Mouse (Mus musculus) retina, adult 2 months (tissue): ENCODE results near the gene Maml3.

Experiments
- DNase-seq: peaks from one replicate; pipeline ENCODE4 v3.0.0-alpha.2; 2012; ENCODE audit warnings: low read depth, low spot score

The Maml3 gene

DNA sequence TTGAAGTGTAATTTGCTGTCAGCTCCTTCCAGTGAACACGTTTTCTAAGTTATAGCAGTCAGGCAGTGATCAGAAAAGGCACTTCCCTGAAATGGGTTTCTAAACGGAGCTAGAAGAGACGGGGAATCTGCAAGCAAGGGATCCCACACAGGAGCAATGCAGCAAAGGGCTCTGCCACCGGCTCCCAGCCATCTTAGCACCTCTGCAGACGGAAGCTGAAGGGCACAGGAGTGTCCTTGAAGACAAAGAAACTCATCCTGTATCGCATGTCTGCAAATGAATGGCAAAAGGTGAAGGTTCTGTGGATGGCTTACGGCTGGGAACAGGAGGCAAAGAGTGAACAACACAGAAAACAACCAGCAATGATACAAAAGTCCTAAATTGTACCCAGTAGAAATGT is 319.1 kb downstream of the Maml3 start:
- DNase-seq, result no peak

DNA sequence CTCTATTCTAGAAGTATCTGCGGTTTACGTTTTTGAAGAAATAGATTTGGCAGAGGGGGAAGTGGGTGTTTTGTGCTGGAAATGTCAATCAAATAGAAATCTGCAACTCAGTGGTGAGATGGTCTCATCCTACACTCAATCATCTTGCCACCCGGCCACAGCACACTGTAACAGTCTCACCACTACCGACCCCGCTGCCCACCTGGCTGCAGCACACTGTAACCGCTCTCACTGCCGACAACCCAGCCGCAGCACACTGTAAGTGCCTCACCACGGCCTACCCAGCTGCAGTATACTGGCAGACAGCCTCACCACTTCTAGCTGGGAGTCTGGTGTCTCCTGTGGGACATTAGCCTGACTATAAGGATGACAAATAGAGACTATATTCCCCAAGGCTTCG is 322.7 kb downstream of the Maml3 start:
- no peak for DNase-seq

DNA sequence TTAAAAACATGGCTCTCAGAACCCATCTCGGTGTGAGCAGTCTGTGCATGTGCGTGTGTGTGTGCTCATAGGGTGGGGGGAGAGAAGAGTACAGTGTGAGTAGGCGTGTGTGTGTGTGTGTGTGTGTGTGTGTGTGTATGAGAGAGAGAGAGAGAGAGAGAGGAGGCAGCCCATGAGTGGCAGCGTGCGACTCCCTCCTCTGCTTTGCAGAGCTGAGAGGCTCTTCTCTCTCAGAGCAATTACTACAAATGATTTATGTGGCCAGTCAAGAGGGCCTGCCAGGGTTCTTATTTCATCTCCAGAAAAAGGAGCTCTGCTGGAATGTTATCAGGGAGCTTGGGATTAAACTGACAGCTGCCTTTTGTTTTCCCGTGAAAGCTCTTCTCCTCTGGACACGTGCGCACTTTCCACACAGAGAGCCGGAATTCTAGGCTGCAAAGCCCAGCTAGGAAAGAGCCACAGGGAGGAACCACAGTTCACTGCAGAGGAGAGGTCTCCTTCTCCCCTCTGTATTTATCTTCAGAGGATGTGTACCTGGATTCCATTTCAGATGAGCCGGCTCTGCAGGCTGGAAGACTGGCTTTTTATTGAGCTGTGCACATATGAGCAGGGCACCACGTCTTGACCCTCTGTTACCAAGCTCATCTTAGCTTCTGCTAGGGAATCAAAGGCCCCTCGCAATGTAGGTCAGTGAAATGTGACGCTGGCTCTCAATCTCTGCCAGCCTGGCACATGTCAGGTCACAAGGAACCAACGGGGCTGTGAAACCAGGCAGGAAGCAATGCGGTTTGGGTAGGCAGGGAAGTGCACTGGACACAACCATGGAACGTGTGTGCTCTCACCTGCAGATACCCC is 325.9 kb downstream of the Maml3 start:
- no peak for DNase-seq

DNA sequence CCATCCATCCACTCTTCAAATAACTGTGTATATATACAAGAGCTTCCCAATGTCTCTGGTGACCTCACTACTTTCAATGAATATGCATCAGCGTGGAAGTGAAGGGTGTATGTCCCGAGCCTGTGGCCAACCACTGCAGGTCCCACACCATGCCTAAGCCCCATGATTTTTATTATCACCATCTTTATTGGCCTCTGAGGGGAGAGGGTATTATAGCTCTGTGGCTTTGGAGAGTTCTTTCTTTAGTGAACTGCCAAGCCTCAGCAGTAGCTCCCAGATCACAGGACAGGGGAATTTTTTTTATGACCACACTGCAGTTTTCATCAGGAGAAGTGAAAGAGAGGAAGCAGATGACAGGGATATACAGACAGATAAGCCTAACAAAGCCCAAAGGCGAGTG is 326.7 kb downstream of the Maml3 start:
- no peak for DNase-seq

DNA sequence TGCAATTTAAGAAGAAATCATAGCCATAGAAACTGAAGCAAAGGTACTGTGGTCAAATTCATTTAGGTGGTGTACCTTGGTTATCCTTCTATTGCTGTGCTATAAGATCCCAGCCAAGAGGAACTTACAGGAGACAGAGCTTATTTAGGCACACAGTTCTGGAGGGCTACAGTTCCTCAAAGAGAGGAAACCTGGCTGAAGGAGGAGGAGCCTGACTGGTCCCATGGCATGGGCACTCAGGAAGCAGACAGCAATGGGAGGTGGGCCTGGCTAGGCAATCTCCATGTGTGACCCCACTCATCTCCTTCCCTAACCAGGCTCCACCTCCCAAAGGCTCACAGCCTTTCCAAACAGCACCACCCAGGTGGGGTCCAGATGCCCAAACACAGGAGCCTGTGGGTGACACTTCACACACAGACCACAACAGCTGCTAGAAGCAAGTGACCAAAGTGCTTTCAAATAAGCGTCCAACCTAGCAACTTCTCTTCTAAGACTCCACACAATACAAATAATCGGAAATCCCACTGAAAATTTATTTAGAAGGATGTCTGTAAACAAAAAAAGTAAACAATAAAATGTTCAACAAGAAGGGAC is 328.8 kb downstream of the Maml3 start:
- no peak for DNase-seq

DNA sequence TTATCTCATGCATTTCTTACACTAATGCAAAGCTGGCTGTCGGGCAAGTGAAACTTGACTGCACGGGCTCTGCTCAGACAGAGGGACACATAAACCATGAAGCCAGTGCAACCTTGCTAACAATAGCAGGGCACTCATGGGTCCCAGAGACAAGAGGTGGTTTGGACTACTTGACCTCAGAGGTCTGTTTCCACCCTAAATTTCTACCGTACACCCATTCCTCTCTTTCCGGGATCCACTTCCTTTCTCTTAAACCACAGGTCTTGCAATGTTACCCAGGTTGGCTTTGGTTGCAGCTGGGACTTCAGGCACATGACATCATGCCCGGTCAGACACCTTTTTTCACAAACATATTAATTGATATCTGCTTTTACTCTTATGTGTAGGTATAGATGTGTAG is 331.3 kb downstream of the Maml3 start:
- DNase-seq, result no peak

DNA sequence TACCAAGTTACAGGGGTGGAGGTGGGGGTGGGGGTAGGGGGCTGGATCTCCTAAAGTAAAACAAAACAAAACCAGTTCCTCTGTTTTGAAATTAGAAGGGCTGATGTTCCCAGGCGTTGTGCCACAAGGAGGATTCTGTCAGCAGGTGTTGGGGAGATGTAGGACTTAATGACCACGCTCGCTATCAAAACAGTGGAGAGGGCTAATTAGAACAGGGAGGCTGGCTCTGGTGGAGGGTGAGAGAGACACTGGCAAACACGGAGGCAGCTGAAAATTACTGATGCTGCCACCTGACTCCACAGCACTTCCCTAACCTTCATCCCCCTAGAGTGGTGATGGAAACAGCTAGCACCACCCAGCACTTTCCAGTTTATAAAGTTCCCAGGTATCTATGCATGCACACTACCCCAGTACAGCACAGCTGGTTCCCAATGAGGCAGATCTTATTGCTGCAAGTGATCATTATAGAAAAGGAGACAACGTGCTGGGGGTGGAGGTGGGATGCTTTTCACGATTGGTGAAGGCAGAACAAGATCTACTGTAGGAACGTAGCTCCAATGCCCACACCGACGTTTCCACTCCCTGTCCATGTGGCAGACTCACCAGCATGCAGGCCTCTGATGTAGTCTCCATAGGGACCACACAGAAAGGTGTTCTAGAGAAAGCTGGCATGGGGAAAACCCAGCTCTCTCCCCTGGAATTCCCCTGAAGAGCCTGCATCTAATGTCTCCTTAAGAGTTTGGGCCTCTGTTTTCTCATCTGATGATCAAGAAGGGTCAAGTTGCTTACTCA is 332.8 kb downstream of the Maml3 start:
- no peak for DNase-seq

DNA sequence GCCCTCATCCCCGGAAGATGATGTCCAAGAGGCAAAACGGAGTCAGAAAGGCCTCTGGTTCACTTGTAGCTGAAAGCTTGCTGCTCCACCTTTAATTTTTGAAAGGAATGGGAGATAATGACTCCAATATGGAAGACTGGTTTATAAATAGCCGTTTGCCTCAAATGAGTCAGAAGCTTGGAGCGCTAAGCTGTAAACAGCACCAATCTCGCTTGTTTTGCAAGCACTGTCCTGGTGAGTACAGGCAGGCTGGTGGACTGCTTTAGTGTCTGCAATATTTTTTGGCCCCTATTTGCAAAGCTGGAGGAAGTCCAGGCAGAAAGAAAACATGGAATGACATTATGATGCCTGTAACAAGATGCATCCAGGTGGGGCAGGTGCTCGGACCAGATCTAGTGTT is 335.7 kb downstream of the Maml3 start:
- DNase-seq, result no peak

DNA sequence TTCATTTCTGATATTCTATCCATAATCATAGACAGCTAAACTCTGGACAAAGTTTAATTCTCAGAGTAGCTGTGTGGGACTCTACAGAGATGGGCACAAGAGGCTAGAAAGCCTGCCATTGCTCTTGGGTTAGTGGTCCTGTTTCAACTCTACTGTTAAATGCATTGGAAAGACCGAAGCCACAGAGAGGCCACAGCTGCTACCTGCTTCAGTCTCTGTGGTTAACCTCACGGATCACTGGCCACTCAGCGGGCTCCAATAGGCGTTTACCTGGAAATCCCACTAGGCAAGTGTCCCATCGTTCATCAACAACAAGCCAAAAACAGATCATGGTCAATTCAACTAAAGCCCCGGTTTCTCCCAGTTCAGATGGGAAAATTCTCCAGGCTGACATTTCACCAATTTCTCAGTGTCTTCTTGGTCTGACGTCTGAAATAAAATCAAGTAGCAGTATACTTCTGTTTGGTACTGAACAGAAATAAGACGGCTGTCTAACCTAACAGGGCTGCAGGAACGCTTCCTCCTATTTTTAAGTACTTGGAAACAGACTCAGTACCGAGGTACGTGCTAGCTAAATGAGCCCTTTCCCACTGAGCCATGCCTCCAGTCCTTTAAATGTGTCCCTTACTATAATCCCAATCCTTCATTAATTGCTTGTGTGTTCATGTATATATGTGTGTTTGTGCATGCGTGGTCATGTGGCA is 339.5 kb downstream of the Maml3 start:
- DNase-seq, result no peak

DNA sequence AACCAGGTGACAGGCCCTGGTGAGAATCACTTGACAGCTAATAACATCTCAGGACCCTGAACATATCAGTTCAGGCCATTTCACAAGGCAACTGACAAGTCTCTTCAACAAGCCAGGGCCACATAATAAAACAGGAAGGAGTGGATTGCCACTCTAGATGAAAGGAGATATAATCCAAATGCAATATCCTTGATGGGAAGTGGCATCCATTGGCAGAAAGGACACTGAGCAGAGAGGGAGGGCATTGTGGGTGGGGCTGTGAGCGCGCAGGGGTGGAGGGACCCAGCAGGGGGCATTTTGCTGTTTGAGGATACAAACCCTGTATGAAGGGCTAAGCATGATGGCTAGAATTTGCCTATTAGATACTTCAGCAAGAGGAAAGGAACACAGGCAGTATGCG is 340.7 kb downstream of the Maml3 start:
- no peak for DNase-seq

DNA sequence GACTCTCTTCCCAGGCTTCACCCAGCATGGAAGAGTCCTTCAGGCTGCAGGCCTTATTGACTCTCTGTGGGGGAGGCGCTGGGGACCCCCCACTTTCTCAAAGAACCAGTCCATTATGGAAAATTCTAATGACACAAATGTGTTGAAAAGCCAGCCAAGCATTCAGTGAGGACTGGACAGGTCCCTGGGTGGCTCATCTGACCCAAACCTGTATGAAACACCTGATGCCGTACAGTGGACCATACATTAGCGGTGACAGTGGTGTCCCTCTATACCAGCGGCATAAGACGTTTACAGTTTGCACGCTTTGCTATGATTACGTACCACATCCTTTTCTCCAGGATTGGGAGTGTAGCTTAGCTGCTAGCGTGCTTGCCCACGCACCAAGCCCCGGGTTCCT is 342.0 kb downstream of the Maml3 start:
- no peak for DNase-seq

DNA sequence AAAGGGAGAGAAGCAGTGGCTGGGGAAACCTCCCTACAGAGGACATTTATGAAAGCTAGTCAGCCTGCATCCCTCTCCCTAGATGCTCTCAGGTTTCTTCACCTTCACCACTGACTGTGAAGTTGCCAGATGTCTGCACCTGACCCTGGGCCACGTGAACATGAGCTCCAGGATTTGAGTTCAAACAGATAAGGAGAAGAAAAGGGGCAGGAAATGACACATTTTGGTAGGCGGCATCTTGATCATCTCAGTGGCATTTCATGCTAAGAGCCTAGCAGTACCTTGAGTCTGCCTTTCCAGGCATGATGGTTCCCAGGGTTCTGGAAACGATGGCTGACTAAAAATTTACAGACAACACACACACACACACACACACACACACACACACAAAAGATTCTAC is 345.3 kb downstream of the Maml3 start:
- DNase-seq, result no peak

DNA sequence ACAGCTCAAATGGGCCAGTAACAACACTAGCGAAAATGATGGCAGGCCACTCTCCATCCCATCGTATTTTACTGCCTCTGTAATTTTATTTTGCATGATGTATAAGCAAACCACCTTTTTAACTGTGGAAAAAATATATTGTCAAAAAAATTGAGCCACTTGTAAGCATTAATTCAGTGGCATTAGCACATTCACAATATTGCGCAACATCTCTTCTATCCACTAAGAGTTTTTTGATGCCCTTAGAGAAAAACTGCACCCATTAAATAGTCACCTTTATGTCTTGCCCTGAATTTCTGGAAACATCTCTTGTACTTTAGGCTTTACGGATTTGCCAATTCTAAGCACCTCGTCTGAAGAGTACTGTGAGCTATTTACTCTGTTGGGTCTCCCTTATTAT is 347.8 kb downstream of the Maml3 start:
- DNase-seq, result no peak

DNA sequence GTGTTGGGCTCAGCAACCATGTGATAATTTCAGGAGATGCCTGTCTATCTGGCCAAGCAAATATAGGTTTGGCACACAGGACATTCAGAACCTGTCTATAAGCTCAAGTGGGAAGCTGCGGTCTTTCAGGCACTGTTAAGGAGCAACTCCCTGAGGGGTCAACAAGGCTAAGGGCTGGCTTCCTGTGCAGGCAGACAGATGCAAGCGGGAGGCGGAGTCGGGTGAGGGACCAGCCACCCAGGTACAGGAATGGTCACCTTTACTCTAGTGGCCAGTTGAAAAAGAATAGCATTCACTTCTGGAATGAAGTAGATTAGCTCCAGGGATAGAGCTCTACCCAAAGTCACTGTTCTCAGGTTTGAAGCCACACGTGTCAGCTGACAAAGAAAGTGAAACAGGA is 348.6 kb downstream of the Maml3 start:
- DNase-seq, result no peak

DNA sequence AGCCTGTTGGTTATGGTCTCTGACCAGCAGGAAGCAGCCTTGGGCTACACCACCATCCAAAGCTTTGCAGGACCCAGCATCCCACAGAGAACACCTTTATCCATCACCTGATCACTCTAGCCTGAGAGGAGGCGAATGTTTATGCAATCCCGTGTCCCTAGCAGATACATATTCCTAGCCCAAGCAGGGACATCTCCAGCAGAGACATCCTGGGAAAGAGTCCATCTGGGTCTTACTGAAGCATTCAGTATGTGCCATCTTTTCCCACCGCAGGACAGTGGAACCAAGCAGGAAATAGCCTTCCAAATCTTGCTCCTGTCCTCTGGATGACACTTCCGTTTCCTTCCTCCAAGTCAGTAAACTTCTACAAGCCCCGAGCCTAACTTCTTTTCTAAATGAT is 351.6 kb downstream of the Maml3 start:
- DNase-seq, result no peak

DNA sequence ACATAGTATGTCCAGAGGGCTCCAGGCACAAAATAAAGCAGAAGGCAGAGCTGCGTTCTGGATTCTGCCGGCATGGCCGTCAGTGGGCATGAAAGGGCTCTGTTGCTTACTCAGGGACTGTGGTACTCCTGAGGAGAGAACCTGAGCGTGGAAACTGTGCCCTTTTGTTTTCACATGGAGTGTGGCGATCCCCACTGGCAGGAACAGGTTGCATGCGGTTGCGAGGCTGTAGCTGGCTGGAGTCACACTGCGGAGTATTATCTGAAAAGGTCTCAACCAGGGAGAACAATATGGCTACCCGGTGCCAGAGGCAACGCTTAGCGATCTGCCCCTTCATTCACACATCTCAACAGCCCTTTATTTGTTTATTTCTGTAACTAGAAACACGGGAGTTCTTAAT is 353.4 kb downstream of the Maml3 start:
- no peak for DNase-seq

DNA sequence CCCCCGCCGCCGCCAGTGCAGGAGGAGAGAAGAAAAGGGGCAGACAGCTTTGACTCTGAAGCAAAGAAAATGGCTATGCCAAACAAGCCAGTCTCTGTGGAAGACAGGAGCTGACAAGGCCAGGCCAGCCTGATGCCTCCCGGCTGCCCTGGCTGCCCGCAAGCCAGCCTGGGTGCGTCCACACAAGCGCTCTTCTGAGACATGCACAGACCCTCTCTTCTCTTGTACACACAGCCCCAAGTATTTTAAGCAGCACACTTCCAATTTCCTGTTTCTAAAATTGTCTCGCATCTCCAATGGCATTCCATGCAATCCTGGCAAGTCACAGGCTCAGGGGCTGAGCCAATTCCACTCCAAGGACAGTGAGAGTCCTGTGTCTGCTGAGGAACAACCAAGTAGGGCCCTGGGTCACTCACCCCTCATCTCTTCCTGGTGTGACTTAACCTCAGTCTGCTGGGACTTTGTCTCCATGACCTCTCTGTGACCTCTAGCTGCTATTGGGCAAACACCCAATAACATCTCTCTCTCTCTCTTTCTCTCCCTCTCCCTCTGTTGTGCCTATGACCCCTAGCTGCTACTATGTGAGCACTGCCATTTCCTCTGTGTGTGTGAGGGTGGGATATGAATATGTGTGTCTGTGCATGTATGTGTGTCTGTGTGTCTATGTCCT is 354.9 kb downstream of the Maml3 start:
- no peak for DNase-seq

DNA sequence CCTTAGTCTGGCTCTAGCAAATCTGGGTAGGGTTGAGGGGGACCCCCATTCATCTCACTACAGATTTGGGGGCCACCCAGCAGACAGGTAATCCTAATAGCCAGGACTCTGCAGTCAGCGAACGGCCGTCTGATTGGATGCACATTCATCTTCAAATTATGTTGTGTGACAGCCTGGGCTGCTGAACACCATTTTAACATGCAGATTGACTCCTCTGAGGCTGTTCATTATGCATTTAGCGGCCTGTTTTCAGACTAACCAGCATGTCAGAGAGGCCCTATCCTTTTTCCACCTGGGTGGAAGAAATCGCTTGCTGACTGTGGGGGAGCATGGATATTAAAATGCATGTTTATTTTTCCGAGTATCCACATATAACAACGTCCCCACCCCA is 355.5 kb downstream of the Maml3 start:
- DNase-seq, result no peak

DNA sequence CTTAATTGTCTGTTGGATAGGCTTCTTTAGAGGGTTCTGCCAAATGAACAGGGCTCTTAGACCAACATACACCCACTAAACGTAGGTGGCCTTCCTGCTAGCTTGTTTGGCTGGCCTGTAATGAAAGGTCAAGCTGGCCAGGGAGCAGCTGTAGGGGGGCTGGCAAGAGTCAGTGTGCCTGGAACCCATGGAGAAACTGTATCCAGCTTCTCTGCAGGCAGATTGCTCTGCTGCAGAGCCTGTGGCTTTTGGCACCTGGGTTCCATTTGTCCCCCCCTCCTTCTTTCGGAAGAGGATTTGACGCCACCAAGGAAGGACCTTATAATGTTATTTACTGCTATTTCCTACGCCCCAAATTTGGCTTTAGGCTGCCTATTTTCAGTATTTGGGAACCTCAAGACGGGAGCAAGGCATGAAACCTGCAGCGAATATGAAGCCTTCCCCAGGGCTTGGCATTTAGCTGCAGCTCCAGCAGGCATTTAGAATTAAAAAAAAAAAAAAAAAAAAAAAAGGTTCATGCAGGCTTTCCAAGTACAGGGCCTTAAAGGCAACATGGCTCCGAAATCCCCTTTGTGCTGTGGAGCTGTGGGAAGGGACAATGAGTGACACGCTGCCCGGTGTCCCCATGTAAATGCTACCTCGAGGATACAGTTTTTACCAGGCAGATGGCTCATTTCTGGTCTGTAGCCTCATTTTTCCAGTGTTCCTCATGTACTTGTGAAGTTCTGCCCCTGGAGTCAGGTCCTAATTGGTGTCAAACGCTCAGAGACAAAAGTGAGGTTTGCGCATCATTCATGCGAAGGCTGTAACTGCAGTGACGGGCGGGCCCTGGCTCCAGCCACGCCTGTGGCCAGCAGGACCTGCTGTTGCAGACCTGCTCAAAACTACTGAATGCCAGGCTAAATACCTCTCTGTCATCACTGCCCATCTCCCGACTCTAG is 356.2 kb downstream of the Maml3 start:
- no peak for DNase-seq

DNA sequence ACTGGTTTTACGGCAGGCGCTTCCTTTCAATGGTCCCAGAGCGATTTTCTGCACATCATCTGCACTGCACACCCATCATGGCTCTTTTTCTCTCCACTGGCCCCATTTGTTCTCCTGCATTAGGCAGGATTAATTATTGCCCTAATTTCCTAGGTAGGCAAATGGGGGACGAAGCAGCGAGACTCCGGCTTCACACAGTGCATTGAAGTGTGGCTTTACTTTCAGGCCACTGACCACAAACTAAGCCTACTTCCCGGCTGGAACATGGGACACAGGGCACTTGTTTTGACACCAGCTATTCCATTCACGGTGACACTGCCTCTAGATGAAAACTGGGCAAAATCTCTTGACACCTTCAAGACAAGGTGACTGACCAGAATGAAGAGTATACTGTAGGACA is 358.1 kb downstream of the Maml3 start:
- no peak for DNase-seq
